Mouse (Mus musculus) CD4-positive, CD25-positive, alpha-beta regulatory T cell, adult 2 months (primary cell): Measurements from ENCODE around the gene Cog7.
A peak's percentile ranks its signal among the peaks of the same experiment; 100 is the strongest.

Experiments used
- DNase-seq: peaks from one replicate; pipeline ENCODE4 v3.0.0-alpha.2; 2012; ENCODE audit warnings: low read depth, low spot score

Gene Cog7

GRCm38 (mm10) chr7:121954891-121955669 is 26.4 kb downstream of the Cog7 start:
- no peak for DNase-seq

- no peak for DNase-seq
These were observed 34.0 kb downstream of the Cog7 start for GRCm38 (mm10) chr7:121947513-121947912.

GRCm38 (mm10) chr7:121946196-121946595 is 35.3 kb downstream of the Cog7 start:
- DNase-seq: no peak

GRCm38 (mm10) chr7:121942371-121942770 is 39.1 kb downstream of the Cog7 start:
- DNase-seq: no peak

GRCm38 (mm10) chr7:121941640-121942039 is 39.9 kb downstream of the Cog7 start:
- no peak for DNase-seq

- no peak for DNase-seq
These were observed 40.5 kb downstream of the Cog7 start for GRCm38 (mm10) chr7:121941016-121941415.

- no peak for DNase-seq
These were observed 41.8 kb downstream of the Cog7 start for GRCm38 (mm10) chr7:121939729-121940128.

GRCm38 (mm10) chr7:121939244-121939643 is 42.3 kb downstream of the Cog7 start:
- DNase-seq: no peak

- DNase-seq: no peak
These were observed 43.2 kb downstream of the Cog7 start for GRCm38 (mm10) chr7:121938124-121938891.

- DNase-seq: no peak
These were observed 44.5 kb downstream of the Cog7 start for GRCm38 (mm10) chr7:121936861-121937630.

GRCm38 (mm10) chr7:121935906-121936794 is 45.4 kb downstream of the Cog7 start:
- no peak for DNase-seq

- DNase-seq: peak; percentile 43
These were observed 47.2 kb downstream of the Cog7 start for GRCm38 (mm10) chr7:121934346-121934745.

- DNase-seq: no peak
These were observed 47.8 kb downstream of the Cog7 start for GRCm38 (mm10) chr7:121933675-121934074.

GRCm38 (mm10) chr7:121931246-121931645 is 50.3 kb downstream of the Cog7 start:
- DNase-seq: no peak

- no peak for DNase-seq
These were observed 53.6 kb downstream of the Cog7 start for GRCm38 (mm10) chr7:121927882-121928281.

- no peak for DNase-seq
These were observed 57.1 kb downstream of the Cog7 start for GRCm38 (mm10) chr7:121924361-121924760.

GRCm38 (mm10) chr7:121913944-121914343 is 67.6 kb downstream of the Cog7 start:
- no peak for DNase-seq

GRCm38 (mm10) chr7:121912250-121912649 is 69.3 kb downstream of the Cog7 start:
- no peak for DNase-seq

- no peak for DNase-seq
These were observed 74.6 kb downstream of the Cog7 start for GRCm38 (mm10) chr7:121906879-121907278.

- DNase-seq: no peak
These were observed 78.6 kb downstream of the Cog7 start for GRCm38 (mm10) chr7:121902757-121903411.

- DNase-seq: no peak
These were observed 81.6 kb downstream of the Cog7 start for GRCm38 (mm10) chr7:121899940-121900339.
